Mouse (Mus musculus) forebrain, embryonic 14.5 days (tissue): ENCODE measurements around the gene Obsl1. TPM values are rescaled to one million over a fixed set of nuclear protein-coding genes. Genes with fewer than 3 reads are reported as not detected.

Experiments
- ATAC-seq: fragments of 200-750 bp; cut with Nextera tagmentation; 2 replicates; pipeline ENCODE4 v1.8.0; 2017; ENCODE audit warnings: mild to moderate bottlenecking, moderate library complexity
- DNase-seq: peaks from one replicate; pipeline ENCODE4 v3.0.0-alpha.2; 2015; ENCODE audit warnings: low spot score
- H3K27ac ChIP-seq: fragments of 300-500 bp; sonication (generic); 2 replicates; pipeline ENCODE4 v1.5.1; 2014; ENCODE audit warnings: low read depth, mild to moderate bottlenecking, control low read depth, low read length, moderate library complexity
- H3K27me3 ChIP-seq: fragments of 300-500 bp; sonication (generic); replicated peaks from 2 replicates; pipeline ENCODE4 v1.6.1; 2014; ENCODE audit warnings: low read length, control low read depth, mixed read lengths; ENCODE audit not compliant: control insufficient read depth, insufficient read depth
- H3K36me3 ChIP-seq: fragments of 300-500 bp; sonication (generic); 2 replicates; pipeline ENCODE4 v1.6.1; 2014; ENCODE audit warnings: low read length, control low read depth; ENCODE audit not compliant: control insufficient read depth, insufficient read depth
- H3K4me1 ChIP-seq: fragments of 300-500 bp; sonication (generic); 2 replicates; pipeline ENCODE4 v1.6.1; 2014; ENCODE audit warnings: antibody characterized with exemption, low read length, control low read depth; ENCODE audit not compliant: control insufficient read depth, insufficient read depth
- H3K4me2 ChIP-seq: fragments of 300-500 bp; sonication (generic); 2 replicates; pipeline ENCODE4 v1.6.1; 2014; ENCODE audit warnings: mild to moderate bottlenecking, control low read depth, low read length
- H3K4me3 ChIP-seq: fragments of 300-500 bp; sonication (generic); 2 replicates; pipeline ENCODE4 v1.5.1; 2014; ENCODE audit warnings: low read depth, low read length, control low read depth
- H3K9ac ChIP-seq: fragments of 300-500 bp; sonication (generic); 2 replicates; pipeline ENCODE4 v1.6.1; 2014; ENCODE audit warnings: mild to moderate bottlenecking, low read length, control low read depth, moderate library complexity
- H3K9me3 ChIP-seq: fragments of 300-500 bp; sonication (generic); replicated peaks from 2 replicates; pipeline ENCODE4 v1.6.1; 2016; ENCODE audit warnings: low read length, control low read depth, mixed read lengths; ENCODE audit not compliant: control insufficient read depth
- WGBS: fragments of 180-500 bp; shearing (Covaris S2); extraction: QIAGEN DNeasy Blood & Tissue Kit; methylation state at CpG from one replicate; pipeline ENCODE4 v1.1.7; 2014; 5-methylcytosine and 5-hydroxymethylcytosine counted together
- polyA plus RNA-seq: library from polyadenylated mRNA; unstranded; fragments of >200 nt; fragmentation: Nextera tagmentation; extraction: Ambion mirVana; gene quantifications from 2 replicates; pipeline ENCODE4 v1.2.1, GENCODE M21; 2014

Obsl1 gene
- 17.0 and 17.7 TPM in 2 replicates for polyA plus RNA-seq

DNA sequence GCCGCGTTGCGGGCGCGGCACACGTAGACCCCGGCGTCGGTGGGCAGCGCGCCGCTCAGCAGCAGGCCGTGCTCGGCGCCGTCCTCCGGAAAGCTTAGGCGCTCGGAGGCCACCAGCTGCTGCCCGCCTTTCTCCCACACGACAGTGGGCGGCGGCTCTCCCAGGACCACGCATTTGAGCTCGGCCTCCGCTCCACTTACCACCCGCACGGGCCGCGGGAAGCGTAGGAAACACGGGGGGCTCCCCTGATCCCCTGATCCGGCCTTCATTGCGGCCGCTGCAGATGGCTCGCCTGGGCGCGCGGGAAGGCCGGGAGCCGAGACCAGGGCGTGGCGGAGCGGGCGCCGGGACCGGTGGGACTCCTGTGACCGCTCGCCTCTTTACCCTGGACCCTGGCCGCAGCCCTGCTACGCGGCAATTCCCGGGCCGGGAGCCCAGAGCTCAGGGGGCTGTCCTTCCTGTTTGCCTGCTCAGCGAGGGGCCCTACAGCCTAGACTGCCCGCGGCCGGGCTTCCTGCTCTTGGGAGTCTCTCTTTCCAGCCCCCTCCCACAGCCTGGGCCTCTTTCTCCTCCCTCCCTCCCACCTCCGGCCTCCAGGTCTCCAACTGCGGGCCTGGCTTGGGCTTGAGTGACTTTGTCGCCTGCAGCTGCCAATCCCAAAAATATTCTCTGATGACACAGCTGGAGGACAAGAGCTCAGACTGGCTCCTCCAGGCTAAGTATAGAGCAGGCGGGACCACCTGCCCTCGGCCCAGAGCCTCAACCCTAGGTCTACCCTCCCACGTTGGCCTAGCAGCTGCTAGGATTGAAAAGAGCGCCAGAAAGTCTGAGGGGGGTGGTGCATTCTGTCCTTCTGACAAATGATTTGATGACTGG, at the start of gene Obsl1:
Gene Obsl1 (minus strand): TSS at position 497 of the 876 bp plus-strand sequence.
- Histone ChIP-seq H3K27me3 (0 out of 2 replicates have a peak, but pooled peaks cover 4% of the 10 kb centered on the region), H3K27ac (peak within 1 kb of the TSS; percentile 79), H3K4me1 (peaks cover 9% of the 10 kb centered on the region), H3K9ac (peak within 1 kb of the TSS; percentile 97), H3K4me3 (peak within 1 kb of the TSS; percentile 86), H3K4me2 (peak within 1 kb of the TSS; percentile 76), H3K9me3 (no peaks in the 10 kb centered on the region), H3K36me3 (peaks cover 13% of the 10 kb centered on the region)
- peak; percentile 82 for ATAC-seq
- WGBS, result under 1% methylated on average over 49 of the region's 65 CpGs
- DNase-seq, result peak; percentile 75

- no peak overlapping the region for H3K9ac ChIP-seq
- no peak overlapping the region for H3K27ac ChIP-seq
- ATAC-seq (no peak), DNase-seq (no peak)
- WGBS, result 87% methylated on average over 7 of the region's 7 CpGs
- peaks cover 63% of the 10 kb centered on the region for H3K36me3 ChIP-seq
- no peaks in the 10 kb centered on the region for H3K9me3 ChIP-seq
- H3K27me3 ChIP-seq, result no peaks in the 10 kb centered on the region
- no peak overlapping the region for H3K4me2 ChIP-seq
- H3K4me1 ChIP-seq, result peaks cover 5% of the 10 kb centered on the region
- no peak overlapping the region for H3K4me3 ChIP-seq
Observed at GRCm38 (mm10) chr1:75555680-75556079, 49.4 kb upstream of the Obsl1 start.

- WGBS, result 83% methylated on average over 15 of the region's 15 CpGs
Observed at GRCm38 (mm10) chr1:75550586-75550985, 44.3 kb upstream of the Obsl1 start.

DNA sequence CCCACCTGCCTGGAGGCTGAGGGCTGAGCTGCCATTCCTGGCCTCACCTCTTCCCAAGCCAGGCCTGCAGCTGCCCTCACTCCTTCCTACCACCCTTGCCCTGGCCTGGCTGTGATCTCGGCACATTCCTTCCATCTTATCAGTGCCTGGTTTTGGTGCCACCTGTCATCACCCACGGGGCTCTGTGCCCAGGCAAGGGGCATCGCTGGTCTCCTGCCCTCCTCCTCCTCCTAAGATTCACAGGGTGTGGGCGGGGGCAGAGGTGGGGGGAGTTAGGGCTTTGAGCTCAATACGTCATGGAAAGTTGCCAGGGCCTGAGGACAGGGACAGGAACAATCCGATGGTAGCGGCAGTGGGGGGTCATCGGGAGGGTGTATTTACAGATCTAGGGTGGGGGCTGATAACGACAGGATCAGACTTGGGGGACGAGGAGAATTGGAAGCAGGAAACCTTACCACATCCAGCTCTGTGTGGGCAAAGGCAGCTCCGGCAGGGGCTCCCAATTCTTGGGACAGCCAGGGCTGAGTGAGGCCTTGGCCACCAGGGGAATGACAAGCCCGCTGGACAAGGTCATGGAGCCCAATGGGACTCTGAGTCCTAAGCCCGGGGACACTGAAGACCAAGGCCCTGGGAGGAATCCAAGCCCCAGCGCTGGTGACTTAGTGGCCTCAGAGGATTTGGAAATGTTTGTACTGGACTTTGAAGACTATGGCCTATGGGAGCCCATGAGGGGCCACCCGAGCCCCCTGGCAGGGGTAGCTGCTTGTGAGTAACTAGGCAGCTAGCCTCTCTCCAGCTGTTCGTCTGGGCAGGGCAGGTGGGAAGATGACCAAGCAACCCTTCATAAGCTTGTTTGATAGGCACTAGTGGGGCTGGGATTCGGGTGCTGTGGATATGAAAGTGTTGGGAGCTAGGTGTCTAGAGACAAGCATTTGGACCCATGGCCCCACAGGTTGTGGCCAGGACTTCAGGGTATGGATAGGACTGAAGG, 43.3 kb upstream of the Obsl1 start:
- ATAC-seq, result no peak
- no peak overlapping the region for H3K27ac ChIP-seq
- WGBS, result 88% methylated on average over 17 of the region's 17 CpGs
- H3K36me3 ChIP-seq, result peaks cover 44% of the 10 kb centered on the region
- H3K4me1 ChIP-seq, result peaks cover 10% of the 10 kb centered on the region
- no peak overlapping the region for H3K9ac ChIP-seq
- no peak overlapping the region for H3K4me2 ChIP-seq
- DNase-seq, result no peak
- no peaks in the 10 kb centered on the region for H3K27me3 ChIP-seq
- no peak overlapping the region for H3K4me3 ChIP-seq
- no peaks in the 10 kb centered on the region for H3K9me3 ChIP-seq

More at GRCm38 (mm10) chr1:75550586-75550985, 44.3 kb upstream of the Obsl1 start:
- ATAC-seq, result no peak
- no peaks in the 10 kb centered on the region for H3K27me3 ChIP-seq
- no peak for DNase-seq
- peaks cover 10% of the 10 kb centered on the region for H3K4me1 ChIP-seq
- no peaks in the 10 kb centered on the region for H3K9me3 ChIP-seq
- no peak overlapping the region for H3K4me3 ChIP-seq
- H3K4me2 ChIP-seq, result no peak overlapping the region
- no peak overlapping the region for H3K27ac ChIP-seq
- peaks cover 54% of the 10 kb centered on the region for H3K36me3 ChIP-seq
- H3K9ac ChIP-seq, result no peak overlapping the region

DNA sequence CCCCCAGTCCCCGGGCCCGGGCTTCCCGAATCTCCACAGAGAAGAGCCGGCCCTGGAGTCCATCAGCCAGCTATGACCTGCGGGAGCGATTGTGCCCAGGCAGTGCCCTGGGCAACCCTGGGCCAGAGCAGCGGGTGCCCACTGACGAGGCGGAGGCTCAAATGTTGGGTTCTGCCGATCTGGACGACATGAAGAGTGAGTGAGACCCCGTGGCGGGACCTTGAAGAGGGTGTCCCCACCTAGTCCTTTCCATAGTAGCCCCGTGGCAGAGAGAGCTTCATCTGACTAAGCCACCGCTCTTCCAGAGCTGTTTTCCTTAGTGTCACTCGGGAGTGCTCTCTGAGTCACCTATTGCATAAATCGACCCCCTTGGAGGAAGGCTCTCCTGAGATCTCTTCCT, 42.6 kb upstream of the Obsl1 start:
- ATAC-seq (no peak), DNase-seq (no peak)
- 94% methylated on average over 17 of the region's 17 CpGs for WGBS
- H3K36me3 ChIP-seq, result peaks cover 37% of the 10 kb centered on the region
- H3K4me3 ChIP-seq, result no peak overlapping the region
- no peaks in the 10 kb centered on the region for H3K9me3 ChIP-seq
- H3K4me1 ChIP-seq, result peaks cover 10% of the 10 kb centered on the region
- no peak overlapping the region for H3K27ac ChIP-seq
- H3K9ac ChIP-seq, result no peak overlapping the region
- H3K27me3 ChIP-seq, result no peaks in the 10 kb centered on the region
- H3K4me2 ChIP-seq, result no peak overlapping the region

DNA sequence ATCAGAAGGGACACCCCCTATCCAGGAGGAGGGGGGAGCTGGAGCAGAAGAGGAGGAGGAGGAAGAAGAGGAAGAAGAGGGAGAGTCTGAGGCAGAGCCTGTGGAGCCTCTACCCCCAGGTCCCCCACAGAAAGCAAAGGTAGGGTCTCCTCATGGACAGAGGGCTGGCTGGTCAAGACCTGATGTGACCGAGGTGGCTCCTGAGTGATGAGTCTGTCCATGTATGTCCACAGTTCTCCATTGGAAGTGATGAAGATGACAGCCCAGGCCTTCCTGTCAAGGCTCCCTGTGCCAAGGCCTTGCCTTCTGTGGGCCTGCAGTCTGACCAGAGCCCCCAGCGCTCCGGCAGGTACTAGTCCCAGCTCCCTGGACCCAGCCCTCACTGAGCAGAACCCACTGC, 41.8 kb upstream of the Obsl1 start:
- no peak for ATAC-seq

GRCm38 (mm10) chr1:75547351-75547750, 41.1 kb upstream of the Obsl1 start:
- no peak for DNase-seq
- Histone ChIP-seq H3K9ac (no peak overlapping the region), H3K27ac (no peak overlapping the region), H3K4me2 (peak overlapping the region; percentile 67; the same call in 1 of the 2 replicates), H3K4me3 (peak overlapping the region; percentile 58; the same call in 1 of the 2 replicates), H3K9me3 (no peaks in the 10 kb centered on the region), H3K36me3 (peaks cover 26% of the 10 kb centered on the region; the same call in 1 of the 2 replicates), H3K27me3 (no peaks in the 10 kb centered on the region), H3K4me1 (peaks cover 10% of the 10 kb centered on the region)
- 94% methylated on average over 13 of the region's 13 CpGs for WGBS
- ATAC-seq, result no peak

More for the DNA sequence above, 41.8 kb upstream of the Obsl1 start:
- no peak overlapping the region for H3K4me2 ChIP-seq
- peaks cover 10% of the 10 kb centered on the region for H3K4me1 ChIP-seq
- H3K27me3 ChIP-seq, result no peaks in the 10 kb centered on the region
- no peak overlapping the region for H3K4me3 ChIP-seq
- H3K9ac ChIP-seq, result no peak overlapping the region
- no peaks in the 10 kb centered on the region for H3K9me3 ChIP-seq
- no peak overlapping the region for H3K27ac ChIP-seq
- DNase-seq, result no peak
- WGBS, result 93% methylated on average over 3 of the region's 3 CpGs
- peaks cover 31% of the 10 kb centered on the region for H3K36me3 ChIP-seq
